Mouse (Mus musculus) forebrain, embryonic 10.5 days (tissue): Measurements from ENCODE around the gene Med16. TPM values are rescaled to one million over a fixed set of nuclear protein-coding genes. Genes with fewer than 3 reads are reported as not detected.
A peak's percentile ranks its signal among the peaks of the same experiment; 100 is the strongest.

Source experiments
- DNase-seq: peaks from one replicate; pipeline ENCODE4 v3.0.0-alpha.2; 2017; ENCODE audit warnings: low spot score; ENCODE audit errors: extremely low spot score
- H3K27ac ChIP-seq: fragments of 300-500 bp; sonication (generic); 2 replicates; pipeline ENCODE4 v1.5.1; 2016; ENCODE audit warnings: mild to moderate bottlenecking
- H3K27me3 ChIP-seq: fragments of 300-500 bp; sonication (generic); 2 replicates; pipeline ENCODE4 v1.6.1; 2016; ENCODE audit warnings: mild to moderate bottlenecking; ENCODE audit not compliant: poor library complexity, severe bottlenecking
- H3K36me3 ChIP-seq: fragments of 300-500 bp; sonication (generic); replicated peaks from 2 replicates; pipeline ENCODE4 v1.6.1; 2016; ENCODE audit warnings: mild to moderate bottlenecking, moderate library complexity
- H3K4me1 ChIP-seq: fragments of 300-500 bp; sonication (generic); 2 replicates; pipeline ENCODE4 v1.6.1; 2016
- H3K4me3 ChIP-seq: fragments of 300-500 bp; sonication (generic); 2 replicates; pipeline ENCODE4 v1.5.1; 2016; ENCODE audit warnings: mild to moderate bottlenecking, moderate library complexity
- H3K9me3 ChIP-seq: fragments of 300-500 bp; sonication (generic); 2 replicates; pipeline ENCODE4 v1.6.1; 2016; ENCODE audit warnings: mild to moderate bottlenecking, moderate library complexity
- WGBS: fragments of 180-500 bp; shearing (Covaris S2); methylation state at CpG from one replicate; pipeline ENCODE4 v1.1.7; 2016; 5-methylcytosine and 5-hydroxymethylcytosine counted together
- polyA plus RNA-seq: library from polyadenylated mRNA; unstranded; fragments of >200 nt; fragmentation: Nextera tagmentation; extraction: Ambion mirVana; gene quantifications from 2 replicates; pipeline ENCODE4 v1.2.1, GENCODE M21; 2016

Med16 gene
- polyA plus RNA-seq, 1 experiment from 2014 or later = 65.7 TPM

DNA sequence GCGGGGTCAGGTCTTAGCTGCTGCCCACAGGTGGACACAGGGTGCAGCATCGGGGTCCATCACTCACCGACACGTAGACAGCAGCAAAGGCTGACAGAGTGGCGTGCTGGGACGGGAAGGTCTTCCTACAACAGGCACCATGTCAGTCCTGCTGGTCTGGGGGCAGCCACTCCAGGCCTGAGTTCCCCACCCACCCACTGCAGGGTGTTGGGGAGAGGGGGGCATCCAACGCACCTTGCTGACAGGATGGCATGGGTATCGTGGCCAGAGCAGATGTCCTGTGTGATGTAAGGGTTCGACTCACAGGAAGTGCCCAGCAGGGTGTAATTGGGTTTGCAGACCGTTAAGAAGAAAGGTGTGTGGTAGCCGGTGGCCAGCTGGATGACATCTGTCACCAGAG is 42.1 kb downstream of the Med16 start:
- H3K9me3 ChIP-seq = no peaks in the 10 kb centered on the region
- 89% methylated on average over 11 of the region's 11 CpGs for WGBS
- peaks cover 92% of the 10 kb centered on the region for H3K36me3 ChIP-seq
- peak overlapping the region; percentile 8; the same call in 1 of the 2 replicates for H3K4me3 ChIP-seq
- H3K27ac ChIP-seq = no peak overlapping the region
- peaks cover 28% of the 10 kb centered on the region for H3K4me1 ChIP-seq
- no peaks in the 10 kb centered on the region for H3K27me3 ChIP-seq
- DNase-seq = no peak

DNA sequence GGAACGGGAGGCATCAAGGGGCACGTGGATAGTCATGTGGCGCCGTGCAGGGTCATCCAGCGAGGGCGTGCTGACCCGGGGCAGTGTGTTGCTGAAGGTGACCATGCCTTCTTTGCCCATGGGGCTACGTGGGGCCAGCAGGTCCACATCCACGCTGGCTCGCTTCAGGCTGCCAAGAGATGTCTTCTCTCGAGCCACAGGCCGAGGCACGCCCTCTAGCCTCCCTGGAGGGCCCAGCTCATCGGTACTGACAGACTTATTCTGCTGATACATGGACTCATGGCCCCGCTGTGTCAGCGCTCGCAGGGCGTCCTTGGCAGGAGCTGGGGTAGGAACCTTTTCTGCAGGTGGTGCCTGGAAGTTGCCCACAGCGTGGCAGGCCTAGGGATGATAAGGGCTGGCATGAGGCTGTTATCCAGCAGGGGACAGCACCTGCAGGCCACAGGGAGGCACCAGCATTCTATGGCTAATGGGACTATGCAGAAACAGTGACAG is 42.9 kb downstream of the Med16 start:
- H3K9me3 ChIP-seq = no peaks in the 10 kb centered on the region
- 83% methylated on average over 19 of the region's 19 CpGs for WGBS
- no peaks in the 10 kb centered on the region for H3K27me3 ChIP-seq
- DNase-seq = no peak
- peaks cover 32% of the 10 kb centered on the region for H3K4me1 ChIP-seq
- H3K4me3 ChIP-seq = peak overlapping the region; percentile 14; the same call in 1 of the 2 replicates
- peaks cover 92% of the 10 kb centered on the region for H3K36me3 ChIP-seq
- peak overlapping the region; percentile 44 for H3K27ac ChIP-seq

DNA sequence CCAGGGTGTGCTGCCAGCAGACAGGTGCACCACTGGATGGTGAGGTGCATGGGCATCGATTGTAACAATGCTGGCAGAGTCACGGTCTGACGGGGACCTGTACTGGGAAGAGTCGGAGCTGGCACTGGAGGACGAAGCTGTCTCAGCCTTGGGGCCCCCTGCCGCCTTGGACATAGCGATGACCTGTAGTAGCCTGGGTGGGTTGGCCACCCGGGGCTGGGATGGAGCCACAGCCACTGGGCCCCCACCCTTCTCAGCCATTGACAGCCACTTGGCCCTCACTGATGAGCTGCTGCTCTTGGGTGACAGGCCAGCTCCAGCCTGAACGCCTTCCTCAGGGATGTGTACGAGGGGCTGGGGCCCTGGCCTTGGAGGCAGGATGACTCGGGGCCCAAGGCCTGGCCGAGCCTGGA is 43.5 kb downstream of the Med16 start:
- Histone ChIP-seq H3K36me3 (peaks cover 94% of the 10 kb centered on the region), H3K9me3 (no peaks in the 10 kb centered on the region), H3K27ac (peak overlapping the region; percentile 44; the same call in 1 of the 2 replicates), H3K4me1 (peaks cover 34% of the 10 kb centered on the region), H3K27me3 (no peaks in the 10 kb centered on the region), H3K4me3 (peak overlapping the region; percentile 14; the same call in 1 of the 2 replicates)
- WGBS = 73% methylated on average over 12 of the region's 12 CpGs
- no peak for DNase-seq

DNA sequence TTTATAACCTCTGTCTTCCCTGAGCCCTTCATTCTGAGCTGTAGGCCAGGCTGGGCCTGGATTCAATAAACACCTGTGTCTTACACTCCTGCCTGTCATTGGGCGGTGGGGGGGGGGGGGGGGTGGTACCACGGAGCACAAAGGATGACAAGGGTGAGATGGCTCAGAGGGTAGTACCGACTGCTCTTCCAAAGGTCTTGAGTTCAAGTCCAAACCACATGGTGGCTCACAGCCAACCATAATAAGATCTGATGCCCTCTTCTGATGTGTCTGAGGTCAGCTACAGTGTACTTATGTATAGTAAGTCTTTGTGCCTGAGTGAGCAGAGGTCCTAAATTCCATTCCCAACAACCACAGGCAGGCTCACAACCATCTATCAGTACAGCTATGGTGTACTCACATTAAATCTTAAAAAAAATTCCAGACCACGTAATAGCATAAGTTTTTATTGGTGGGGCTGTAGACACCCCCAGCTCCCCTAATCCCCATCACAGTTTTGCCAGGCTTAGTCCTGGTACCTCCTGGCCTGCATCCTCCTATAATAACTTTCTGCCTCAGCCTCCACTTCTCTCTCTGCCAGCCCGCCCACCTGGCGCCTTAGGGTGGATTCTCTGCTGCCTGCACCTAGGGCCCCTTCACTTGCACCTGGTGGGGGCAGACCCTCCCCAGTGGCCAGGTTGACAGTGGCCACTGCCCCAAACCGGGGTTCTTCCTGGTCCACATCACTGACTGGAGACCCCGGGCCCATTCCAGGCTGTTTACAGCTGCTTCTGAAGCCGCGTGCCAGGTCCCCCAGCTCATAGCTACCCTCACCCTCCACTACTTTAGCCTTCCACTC is 44.2 kb downstream of the Med16 start:
- Histone ChIP-seq H3K36me3 (peaks cover 94% of the 10 kb centered on the region), H3K9me3 (no peaks in the 10 kb centered on the region), H3K4me1 (peaks cover 35% of the 10 kb centered on the region), H3K27ac (peak overlapping the region; percentile 44; the same call in 1 of the 2 replicates), H3K4me3 (peak overlapping the region; percentile 14; the same call in 1 of the 2 replicates), H3K27me3 (no peaks in the 10 kb centered on the region)
- 61% methylated on average over 10 of the region's 10 CpGs for WGBS
- DNase-seq = no peak

DNA sequence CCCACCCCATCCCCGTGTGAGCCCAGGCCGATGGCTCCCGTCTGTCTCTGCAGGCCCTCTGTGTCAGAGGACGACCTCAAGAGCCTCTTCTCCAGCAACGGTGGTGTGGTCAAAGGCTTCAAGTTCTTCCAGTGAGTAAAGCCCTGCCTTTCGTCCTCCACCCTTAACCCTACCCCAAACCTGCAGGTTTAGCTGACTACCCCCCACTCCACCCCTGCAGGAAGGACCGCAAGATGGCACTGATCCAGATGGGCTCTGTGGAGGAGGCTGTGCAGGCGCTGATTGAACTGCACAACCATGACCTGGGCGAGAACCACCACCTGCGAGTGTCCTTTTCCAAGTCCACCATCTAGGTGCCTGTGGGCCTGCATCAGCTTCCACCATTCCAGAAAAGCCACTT is 45.8 kb downstream of the Med16 start:
- no peak overlapping the region for H3K27ac ChIP-seq
- 85% methylated on average over 10 of the region's 10 CpGs for WGBS

DNA sequence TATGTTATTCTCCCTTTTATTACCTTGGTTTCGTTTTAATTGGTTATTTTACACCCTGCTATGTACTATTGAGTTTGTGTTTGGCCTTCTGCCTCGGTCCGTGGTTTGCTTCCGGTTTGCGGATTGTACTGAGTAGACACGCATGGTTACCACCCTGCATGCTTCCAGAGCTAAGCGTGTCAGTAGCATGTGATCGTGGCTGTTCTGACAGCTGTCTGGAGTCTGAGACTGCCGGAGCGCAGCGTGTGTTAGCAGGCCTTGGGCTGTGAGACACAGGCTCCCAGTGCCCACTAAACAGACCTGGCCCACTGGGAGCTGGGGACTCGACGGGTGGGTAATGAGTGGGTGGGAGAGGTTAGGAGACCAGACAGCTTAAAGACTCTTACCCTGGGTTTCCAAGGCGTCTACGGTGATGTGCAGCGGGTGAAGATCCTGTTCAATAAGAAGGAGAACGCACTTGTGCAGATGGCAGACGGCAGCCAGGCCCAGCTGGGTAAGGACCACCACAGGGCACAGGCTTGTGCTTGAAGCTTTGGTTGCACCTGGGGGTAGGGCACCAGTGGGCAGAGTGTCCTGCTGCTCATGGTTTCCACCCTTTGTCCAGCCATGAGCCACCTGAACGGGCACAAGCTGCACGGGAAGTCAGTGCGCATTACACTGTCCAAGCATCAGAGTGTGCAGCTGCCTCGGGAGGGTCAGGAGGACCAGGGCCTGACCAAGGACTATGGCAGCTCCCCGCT is 46.5 kb downstream of the Med16 start:
- Histone ChIP-seq H3K27me3 (no peaks in the 10 kb centered on the region), H3K4me1 (peaks cover 48% of the 10 kb centered on the region), H3K9me3 (no peaks in the 10 kb centered on the region), H3K36me3 (peaks cover 100% of the 10 kb centered on the region), H3K27ac (no peak overlapping the region), H3K4me3 (peak overlapping the region; percentile 5; the same call in 1 of the 2 replicates)
- DNase-seq = no peak
- 92% methylated on average over 23 of the region's 23 CpGs for WGBS

More for the DNA sequence above, 45.8 kb downstream of the Med16 start:
- Histone ChIP-seq H3K27me3 (no peaks in the 10 kb centered on the region), H3K9me3 (no peaks in the 10 kb centered on the region), H3K4me1 (peaks cover 44% of the 10 kb centered on the region), H3K4me3 (peak overlapping the region; percentile 5; the same call in 1 of the 2 replicates), H3K36me3 (peaks cover 97% of the 10 kb centered on the region)
- DNase-seq = no peak

DNA sequence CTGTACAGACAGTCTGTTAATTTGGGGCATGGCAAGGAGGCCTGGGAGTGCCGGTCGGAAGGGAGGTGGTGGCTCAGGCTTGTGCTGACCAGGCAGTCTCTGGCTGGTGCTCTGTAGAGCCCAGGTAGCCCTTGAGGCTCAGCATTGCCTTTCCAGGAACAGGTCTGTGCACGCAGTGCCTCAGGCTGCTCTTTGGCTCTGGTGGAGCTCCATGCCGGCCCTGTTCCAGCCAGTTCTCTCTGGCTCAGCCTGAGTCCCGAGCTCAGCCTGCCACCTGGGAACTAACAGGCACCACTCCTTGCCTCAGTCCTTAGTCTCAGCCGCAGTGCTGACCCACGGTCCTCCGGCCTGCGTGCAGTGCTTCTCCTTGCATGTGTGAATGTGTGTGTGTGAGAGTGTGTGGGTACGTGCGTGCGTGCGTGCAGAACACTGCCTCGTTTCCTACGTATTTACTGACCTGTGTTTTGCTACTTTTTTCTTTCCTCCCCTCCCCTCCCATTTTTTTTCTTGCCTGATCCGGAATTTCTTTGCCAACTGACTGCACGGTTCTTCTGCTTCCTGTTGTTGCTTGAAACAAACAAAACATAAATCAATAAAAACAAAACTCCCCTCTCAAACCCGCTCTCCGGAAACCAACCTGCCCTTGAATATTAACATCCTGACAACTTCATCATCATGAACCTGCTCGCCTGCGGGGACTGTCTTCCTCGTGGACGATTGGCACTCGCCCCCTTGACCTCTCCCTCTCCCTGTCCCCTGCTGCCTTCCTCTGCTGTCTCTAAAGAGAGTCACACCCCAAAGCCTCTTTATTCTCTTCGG is 47.3 kb downstream of the Med16 start:
- H3K4me1 ChIP-seq = peaks cover 48% of the 10 kb centered on the region

DNA sequence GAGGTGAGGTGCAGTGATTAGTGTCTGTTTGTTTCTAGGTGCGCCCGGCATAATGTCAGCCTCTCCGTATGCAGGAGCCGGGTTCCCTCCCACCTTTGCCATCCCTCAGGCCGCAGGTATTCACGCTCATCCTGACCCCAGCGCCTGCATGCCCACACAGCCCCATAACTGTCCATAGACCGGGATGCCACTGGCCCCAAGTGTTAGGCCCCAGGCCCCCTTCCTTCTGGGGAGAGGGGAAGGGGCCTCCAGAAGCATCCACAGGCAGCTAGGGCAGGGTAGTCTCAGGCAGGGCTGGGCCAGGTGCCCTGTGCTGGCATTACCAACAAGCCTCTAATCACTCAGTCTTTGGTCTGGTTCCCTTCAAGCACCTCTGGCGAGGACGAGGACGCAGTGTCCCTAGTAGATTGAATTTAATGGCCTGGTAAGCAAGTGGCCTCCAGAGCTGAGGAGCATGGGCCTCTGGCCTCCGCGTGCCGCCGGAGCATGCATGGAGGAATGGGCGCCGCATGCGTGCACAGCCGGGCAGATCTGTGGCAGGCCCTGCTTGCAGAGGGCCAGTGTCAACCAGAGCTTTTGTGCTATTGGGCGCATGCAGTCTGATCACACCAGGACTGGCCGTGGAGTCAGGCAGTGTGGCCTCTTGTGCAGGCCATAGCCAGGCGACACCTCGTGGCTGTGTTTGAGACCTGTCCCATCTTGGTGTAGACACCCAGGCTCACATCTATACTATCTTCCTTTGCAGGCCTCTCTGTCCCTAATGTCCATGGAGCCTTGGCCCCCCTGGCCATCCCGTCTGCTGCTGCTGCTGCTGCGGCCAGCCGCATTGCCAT is 48.4 kb downstream of the Med16 start:
- H3K9me3 ChIP-seq = no peaks in the 10 kb centered on the region
- H3K4me1 ChIP-seq = peaks cover 53% of the 10 kb centered on the region
- DNase-seq = no peak
- WGBS = 93% methylated on average over 26 of the region's 26 CpGs
- H3K27me3 ChIP-seq = no peaks in the 10 kb centered on the region
- peaks cover 98% of the 10 kb centered on the region for H3K36me3 ChIP-seq
- no peak overlapping the region for H3K27ac ChIP-seq
- no peak overlapping the region for H3K4me3 ChIP-seq

More for the DNA sequence above, 47.3 kb downstream of the Med16 start:
- 89% methylated on average over 25 of the region's 25 CpGs for WGBS
- no peak for DNase-seq
- H3K36me3 ChIP-seq = peaks cover 100% of the 10 kb centered on the region
- no peak overlapping the region for H3K4me3 ChIP-seq
- no peaks in the 10 kb centered on the region for H3K27me3 ChIP-seq
- no peak overlapping the region for H3K27ac ChIP-seq
- H3K9me3 ChIP-seq = no peaks in the 10 kb centered on the region

DNA sequence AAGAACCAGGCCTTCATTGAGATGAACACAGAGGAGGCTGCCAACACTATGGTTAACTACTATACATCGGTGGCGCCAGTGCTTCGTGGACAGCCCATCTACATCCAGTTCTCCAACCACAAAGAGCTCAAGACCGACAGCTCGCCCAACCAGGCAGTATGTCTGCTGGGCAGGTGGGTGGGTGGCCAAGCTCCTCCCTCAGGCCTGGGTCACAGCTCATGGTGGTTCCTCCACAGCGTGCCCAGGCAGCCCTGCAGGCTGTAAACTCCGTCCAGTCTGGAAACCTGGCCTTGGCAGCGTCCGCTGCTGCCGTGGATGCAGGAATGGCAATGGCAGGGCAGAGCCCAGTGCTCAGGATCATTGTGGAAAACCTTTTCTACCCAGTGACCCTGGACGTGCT is 49.6 kb downstream of the Med16 start:
- Histone ChIP-seq H3K27ac (no peak overlapping the region), H3K36me3 (peaks cover 87% of the 10 kb centered on the region), H3K4me3 (peak overlapping the region; percentile 23; the same call in 1 of the 2 replicates), H3K9me3 (no peaks in the 10 kb centered on the region), H3K27me3 (no peaks in the 10 kb centered on the region), H3K4me1 (peaks cover 48% of the 10 kb centered on the region)
- WGBS = 95% methylated on average over 11 of the region's 11 CpGs
- no peak for DNase-seq

DNA sequence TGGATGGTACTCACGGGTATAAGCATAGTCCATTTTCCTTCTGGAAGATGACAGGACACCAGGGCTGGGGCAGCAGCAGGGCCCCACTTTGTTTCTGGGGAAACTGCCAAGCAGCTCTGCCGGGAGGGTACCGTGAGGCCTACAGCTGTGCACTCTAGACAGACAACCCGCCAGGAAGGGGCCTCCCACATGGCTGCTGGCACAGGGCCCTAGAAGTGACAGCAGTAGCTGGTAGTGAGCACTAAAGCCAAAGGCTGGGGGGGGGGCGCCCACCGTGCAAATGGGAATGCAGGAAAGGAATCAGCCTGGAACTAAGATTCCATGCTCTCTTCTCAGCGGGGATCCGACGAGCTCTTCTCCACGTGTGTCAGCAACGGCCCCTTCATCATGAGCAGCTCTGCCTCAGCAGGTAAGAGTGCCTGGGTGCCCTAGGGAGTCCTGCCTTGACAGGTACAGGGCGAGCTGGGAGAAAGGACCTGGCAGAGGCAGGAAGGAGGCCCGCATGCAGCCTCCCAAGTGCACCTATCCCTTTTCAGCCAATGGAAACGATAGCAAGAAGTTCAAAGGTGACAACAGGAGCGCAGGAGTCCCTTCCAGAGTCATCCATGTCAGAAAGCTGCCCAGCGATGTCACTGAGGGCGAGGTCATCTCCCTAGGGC is 50.2 kb downstream of the Med16 start:
- Histone ChIP-seq H3K36me3 (peaks cover 81% of the 10 kb centered on the region), H3K4me3 (peak overlapping the region; percentile 83), H3K4me1 (peaks cover 50% of the 10 kb centered on the region), H3K9me3 (no peaks in the 10 kb centered on the region), H3K27me3 (no peaks in the 10 kb centered on the region), H3K27ac (no peak overlapping the region)
- no peak for DNase-seq
- WGBS = 80% methylated on average over 17 of the region's 17 CpGs

DNA sequence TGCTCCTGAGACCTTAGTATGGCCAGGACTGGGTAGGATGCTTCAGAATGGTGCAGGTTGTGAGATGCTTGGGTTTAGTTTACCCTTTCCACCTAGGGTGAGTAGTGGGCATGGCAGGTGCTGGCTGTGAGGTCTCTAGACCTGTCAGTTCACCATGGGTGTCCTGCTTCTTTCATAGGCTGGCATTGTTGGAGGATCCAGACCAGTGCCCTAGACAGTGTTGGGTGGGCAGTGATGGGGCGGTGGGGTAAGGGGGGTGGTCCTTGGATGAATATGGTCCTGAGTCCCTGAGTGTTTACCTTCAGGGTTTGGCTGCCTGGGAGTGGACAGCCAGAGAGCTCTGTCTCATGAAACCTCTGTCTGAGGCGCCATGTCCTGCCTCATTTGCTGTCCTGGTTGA is 50.8 kb downstream of the Med16 start:
- Histone ChIP-seq H3K9me3 (no peaks in the 10 kb centered on the region), H3K4me1 (peaks cover 57% of the 10 kb centered on the region), H3K27ac (no peak overlapping the region), H3K36me3 (peaks cover 74% of the 10 kb centered on the region), H3K27me3 (no peaks in the 10 kb centered on the region), H3K4me3 (peak overlapping the region; percentile 83; the same call in 1 of the 2 replicates)
- no peak for DNase-seq
- WGBS = 86% methylated on average over 2 of the region's 2 CpGs
